ENCODE assay signal across 18 mouse cellular contexts in genomic region chr5:113690069-113690548, GRCm38 (mm10). TPM values are rescaled to one million over a fixed set of nuclear protein-coding genes. Genes with fewer than 3 reads are reported as not detected.
DNase-seq lines count a peak whose midpoint lies in the region; ATAC-seq lines count a peak whose summit lies in the region.
"Had no signal": no experiment of that assay in that cellular context is flagged by ENCODE, and none has a peak within 500 bp of the region (broad histone marks: within the 10 kb centered on the region; RNA-seq: fewer than 3 reads in every experiment).

No protein-coding gene starts in this region.

- intact Hi-C loops in left cerebral cortex, postnatal 4 days (cut with DNase I) = no loop called here
- intact Hi-C loops in left cerebral cortex, postnatal 10 days (cut with DNase I) = no loop called here
- intact Hi-C loops in heart, postnatal 25 days (cut with DNase I) = no loop called here

- peaks cover 16% of the 10 kb centered on the region for H3K4me1 ChIP-seq in midbrain, embryonic 12.5 days

- no peak overlapping the region for H3K4me2 ChIP-seq in midbrain, embryonic 12.5 days (replicated peaks)

- H3K9ac ChIP-seq in midbrain, embryonic 12.5 days (replicated peaks) = no peak overlapping the region
- H3K9ac ChIP-seq: liver, embryonic 14.5 days had no signal

- no peaks in the 10 kb centered on the region for H3K36me3 ChIP-seq in midbrain, embryonic 12.5 days
- H3K36me3 ChIP-seq: heart, embryonic 10.5 days had no signal

- peak overlapping the region; percentile 12 for H3K27ac ChIP-seq in midbrain, embryonic 12.5 days (replicated peaks)
- H3K27ac ChIP-seq: gastrocnemius, adult 2 months; heart, embryonic 10.5 days; kidney, postnatal 0 days; liver, embryonic 14.5 days; macrophage had no signal

- H3K9me3 ChIP-seq in midbrain, embryonic 12.5 days = 0 out of 2 replicates have a peak, but pooled peaks cover 3% of the 10 kb centered on the region

- DNase-seq in left cerebral cortex, postnatal 4 days = peak; percentile 67
- DNase-seq in left cerebral cortex, postnatal 10 days (ENCODE audit: extremely low spot score in 1 of 2, low spot score in 2 of 2) = no peak
- DNase-seq in cerebellum, postnatal 25 days = peak; percentile 60 to 66
- no peak for DNase-seq in frontal cortex, postnatal 10 days (ENCODE audit: low spot score in 2 of 2)
- no peak for DNase-seq in heart, postnatal 25 days (ENCODE audit: low spot score)
- no peak for DNase-seq in frontal cortex, postnatal 25 days (ENCODE audit: low spot score in 2 of 2)
- DNase-seq: adrenal gland, adult 8-10 months; gastrocnemius, adult 2 months; right cerebral cortex, postnatal 25 days; thymus, postnatal 36 days had no signal

- WGBS in midbrain, embryonic 12.5 days = 59% methylated on average over 15 of the region's 15 CpGs

- H3K4me3 ChIP-seq in midbrain, embryonic 12.5 days = no peak overlapping the region
- H3K4me3 ChIP-seq: gastrocnemius, adult 2 months; heart, embryonic 10.5 days had no signal

- no peaks in the 10 kb centered on the region for H3K27me3 ChIP-seq in midbrain, embryonic 12.5 days

- ATAC-seq in midbrain, embryonic 12.5 days (ENCODE audit: low FRiP score, low read depth) = peak; percentile 58

RNA-seq across cellular contexts. Expression of gene 1700069L16Rik, which starts 34.5 kb away (rescaled TPM):
- not detected for total RNA-seq in left cerebral cortex, postnatal 4 days (2021)
- total RNA-seq in left cerebral cortex, postnatal 10 days (2021) = not detected
- not detected in 2 replicates for polyA plus RNA-seq in midbrain, embryonic 12.5 days (2016; fragmentation: Nextera tagmentation; extraction: Ambion mirVana)
- total RNA-seq in heart, postnatal 25 days (2021) = not detected
- total RNA-seq: adrenal gland, adult 8-10 months; gastrocnemius, adult 2 months; left cerebral cortex, postnatal 25 days had no signal
- polyA plus RNA-seq: embryonic facial prominence, embryonic 14.5 days; heart, embryonic 10.5 days; kidney, postnatal 0 days; liver, embryonic 14.5 days; macrophage; stomach, embryonic 14.5 days had no signal

RNA-seq across cellular contexts. Expression of gene Cmklr1, which starts 39.9 kb away (rescaled TPM):
- 1 to 10 TPM; 2.7 to 2.9 TPM for total RNA-seq in left cerebral cortex, postnatal 4 days (2021)
- total RNA-seq in left cerebral cortex, postnatal 10 days (2021) = 1 to 10 TPM; 3.6 to 4.1 TPM
- 2.3 and 2.5 TPM in 2 replicates for polyA plus RNA-seq in midbrain, embryonic 12.5 days (2016; fragmentation: Nextera tagmentation; extraction: Ambion mirVana)
- total RNA-seq in heart, postnatal 25 days (2021) = 10 to 100 TPM; 23.6 to 29.9 TPM

RNA-seq across cellular contexts. Expression of gene Ficd, which starts 45.5 kb away (rescaled TPM):
- total RNA-seq in left cerebral cortex, postnatal 4 days (2021) = 1 to 10 TPM; 5.7 to 7.8 TPM
- total RNA-seq in left cerebral cortex, postnatal 10 days (2021) = 1 to 10 TPM; 7.2 to 8.0 TPM
- polyA plus RNA-seq in midbrain, embryonic 12.5 days (2016; fragmentation: Nextera tagmentation; extraction: Ambion mirVana) = 6.5 and 6.9 TPM in 2 replicates
- total RNA-seq in heart, postnatal 25 days (2021) = 1 to 10 TPM; 6.4 to 7.8 TPM

Comparison
In these comparisons a context has a peak if more than half of its experiments do, and no peak if none do; other contexts are left out.
1. DNase-seq: peak in left cerebral cortex, postnatal 4 days (single experiment) and cerebellum, postnatal 25 days (2 of 2); none in left cerebral cortex, postnatal 10 days (0 of 2), frontal cortex, postnatal 10 days (0 of 2), heart, postnatal 25 days (single experiment) and frontal cortex, postnatal 25 days (0 of 2).
2. RNA of gene Cmklr1, which starts 39.9 kb away (total RNA-seq): 23.6 to 29.9 TPM in heart, postnatal 25 days; 3.6 to 4.1 TPM in left cerebral cortex, postnatal 10 days and 2.7 to 2.9 TPM in left cerebral cortex, postnatal 4 days; every median in the first group is over 4 times any median in the second.